In genomic region chr12:86721453-86721852, GRCm38 (mm10) we compare ENCODE assay signal across 22 mouse cellular contexts. TPM values are rescaled to one million over a fixed set of nuclear protein-coding genes. Genes with fewer than 3 reads are reported as not detected.
A peak's percentile ranks its signal among the peaks of the same experiment; 100 is the strongest.
DNase-seq lines count a peak whose midpoint lies in the region; ATAC-seq and TF ChIP-seq lines count a peak whose summit lies in the region.
"Had no signal": no experiment of that assay in that cellular context is flagged by ENCODE, and none has a peak within 500 bp of the region (broad histone marks: within the 10 kb centered on the region; RNA-seq: fewer than 3 reads in every experiment).

No protein-coding gene starts in this region.

- no peaks in the 10 kb centered on the region for H3K4me1 ChIP-seq in forebrain, embryonic 14.5 days (ENCODE audit: control insufficient read depth, insufficient read depth, low read length)
- peaks cover 8% of the 10 kb centered on the region; the same call in 1 of the 2 replicates for H3K4me1 ChIP-seq in forebrain, postnatal 0 days (ENCODE audit: insufficient read depth)
- peaks cover 33% of the 10 kb centered on the region for H3K4me1 ChIP-seq in hindbrain, embryonic 13.5 days (replicated peaks)
- peaks cover 22% of the 10 kb centered on the region for H3K4me1 ChIP-seq in hindbrain, embryonic 12.5 days

- no peak overlapping the region for H3K4me2 ChIP-seq in forebrain, embryonic 14.5 days (ENCODE audit: low read length)
- H3K4me2 ChIP-seq in forebrain, postnatal 0 days (ENCODE audit: low read depth): no peak overlapping the region
- H3K4me2 ChIP-seq in hindbrain, embryonic 13.5 days: no peak overlapping the region
- no peak overlapping the region for H3K4me2 ChIP-seq in hindbrain, embryonic 12.5 days (replicated peaks)
- H3K4me2 ChIP-seq: forebrain, embryonic 15.5 days had no signal

- no peaks in the 10 kb centered on the region for H3K27me3 ChIP-seq in forebrain, embryonic 14.5 days (replicated peaks; ENCODE audit: control insufficient read depth, insufficient read depth, low read length)
- H3K27me3 ChIP-seq in forebrain, postnatal 0 days (ENCODE audit: insufficient read depth, low read length): no peaks in the 10 kb centered on the region
- H3K27me3 ChIP-seq in hindbrain, embryonic 13.5 days: no peaks in the 10 kb centered on the region
- H3K27me3 ChIP-seq in hindbrain, embryonic 12.5 days: no peaks in the 10 kb centered on the region
- H3K27me3 ChIP-seq: forebrain, embryonic 15.5 days had no signal

- DNase-seq in forebrain, embryonic 14.5 days (ENCODE audit: low spot score): peak; percentile 28
- DNase-seq in forebrain, postnatal 0 days: no peak
- peak; percentile 68 for DNase-seq in MN1 (ENCODE audit: low spot score)
- peak; percentile 24 for DNase-seq in brain, adult 2 months (ENCODE audit: low read depth, low spot score)
- DNase-seq: adrenal gland, adult 2 months; heart, adult 2 months; kidney, adult 18-20 months; kidney, postnatal 10 days; left cerebral cortex, postnatal 4 days; lung, adult 18-20 months had no signal

- no peak for ATAC-seq in forebrain, embryonic 14.5 days
- no peak for ATAC-seq in forebrain, postnatal 0 days
- no peak for ATAC-seq in hindbrain, embryonic 13.5 days (ENCODE audit: low FRiP score)
- no peak for ATAC-seq in hindbrain, embryonic 12.5 days (ENCODE audit: low FRiP score)
- ATAC-seq in megakaryocyte, adult 5-6 weeks (ENCODE audit: poor library complexity, severe bottlenecking): no peak
- ATAC-seq: forebrain, embryonic 15.5 days; hindbrain, embryonic 16.5 days; midbrain, embryonic 16.5 days had no signal

- no peak overlapping the region for H3K27ac ChIP-seq in forebrain, embryonic 14.5 days (ENCODE audit: low read depth, low read length)
- H3K27ac ChIP-seq in forebrain, postnatal 0 days (ENCODE audit: low read depth, low read length): no peak overlapping the region
- peak overlapping the region; percentile 66 for H3K27ac ChIP-seq in hindbrain, embryonic 13.5 days
- H3K27ac ChIP-seq in hindbrain, embryonic 12.5 days: no peak overlapping the region
- H3K27ac ChIP-seq: forebrain, embryonic 15.5 days; heart, adult 2 months had no signal

- no peak overlapping the region for H3K9ac ChIP-seq in forebrain, embryonic 14.5 days (ENCODE audit: low read length)
- H3K9ac ChIP-seq in forebrain, postnatal 0 days: no peak overlapping the region
- no peak overlapping the region for H3K9ac ChIP-seq in hindbrain, embryonic 13.5 days
- no peak overlapping the region for H3K9ac ChIP-seq in hindbrain, embryonic 12.5 days
- H3K9ac ChIP-seq: forebrain, embryonic 15.5 days had no signal

- TF ChIP-seq CTCF in forebrain, postnatal 0 days (IDR thresholded peaks at IDR 0.05; ENCODE audit: low read depth): no peak

- H3K9me3 ChIP-seq in forebrain, embryonic 14.5 days (replicated peaks; ENCODE audit: control insufficient read depth, low read length): no peaks in the 10 kb centered on the region
- no peaks in the 10 kb centered on the region for H3K9me3 ChIP-seq in forebrain, postnatal 0 days (ENCODE audit: low read length)
- no peaks in the 10 kb centered on the region for H3K9me3 ChIP-seq in hindbrain, embryonic 13.5 days
- H3K9me3 ChIP-seq in hindbrain, embryonic 12.5 days (replicated peaks): no peaks in the 10 kb centered on the region
- H3K9me3 ChIP-seq: forebrain, embryonic 15.5 days had no signal

- no peak overlapping the region for H3K4me3 ChIP-seq in forebrain, embryonic 14.5 days (ENCODE audit: low read depth, low read length)
- no peak overlapping the region for H3K4me3 ChIP-seq in forebrain, postnatal 0 days (ENCODE audit: low read depth, low read length)
- H3K4me3 ChIP-seq in hindbrain, embryonic 13.5 days: no peak overlapping the region
- no peak overlapping the region for H3K4me3 ChIP-seq in hindbrain, embryonic 12.5 days
- H3K4me3 ChIP-seq: forebrain, embryonic 15.5 days; heart, adult 2 months had no signal

- H3K36me3 ChIP-seq in forebrain, embryonic 14.5 days (ENCODE audit: control insufficient read depth, insufficient read depth, low read length): no peaks in the 10 kb centered on the region
- H3K36me3 ChIP-seq in forebrain, postnatal 0 days (ENCODE audit: insufficient read depth): peaks cover 4% of the 10 kb centered on the region; the same call in 1 of the 2 replicates
- H3K36me3 ChIP-seq in hindbrain, embryonic 13.5 days: peaks cover 27% of the 10 kb centered on the region
- peaks cover 3% of the 10 kb centered on the region; the same call in 1 of the 2 replicates for H3K36me3 ChIP-seq in hindbrain, embryonic 12.5 days
- H3K36me3 ChIP-seq: forebrain, embryonic 15.5 days had no signal

- WGBS in forebrain, embryonic 14.5 days: 80% methylated on average over 5 of the region's 5 CpGs
- WGBS in forebrain, postnatal 0 days: 80% methylated on average over 5 of the region's 5 CpGs
- 76% methylated on average over 5 of the region's 5 CpGs for WGBS in hindbrain, embryonic 13.5 days
- 82% methylated on average over 5 of the region's 5 CpGs for WGBS in hindbrain, embryonic 12.5 days

RNA-seq across cellular contexts. Expression of gene Angel1, which starts 4.8 kb away (rescaled TPM):
- 7.6 and 9.1 TPM in 2 replicates for polyA plus RNA-seq in forebrain, embryonic 14.5 days (2014; fragmentation: Nextera tagmentation; extraction: Ambion mirVana)
- total RNA-seq in forebrain, postnatal 0 days (2014; rRNA removed): 4.5 and 6.5 TPM in 2 replicates
- polyA plus RNA-seq in forebrain, postnatal 0 days (2015; fragmentation: Nextera tagmentation; extraction: Ambion mirVana): 6.2 and 7.1 TPM in 2 replicates
- polyA plus RNA-seq in hindbrain, embryonic 13.5 days (2015; fragmentation: Nextera tagmentation; extraction: Ambion mirVana): 12.6 TPM in 2 replicates
- 15.8 and 17.0 TPM in 2 replicates for polyA plus RNA-seq in hindbrain, embryonic 12.5 days (2016; fragmentation: Nextera tagmentation; extraction: Ambion mirVana)
- total RNA-seq in megakaryocyte, adult 5-6 weeks (2015): 0.22 and 1.1 TPM in 2 replicates
- 0.37 and 0.66 TPM in 2 replicates for total RNA-seq in megakaryocyte, adult 5-6 weeks (2017)

RNA-seq across cellular contexts. Expression of gene Lrrc74a, which starts 12.7 kb away (rescaled TPM):
- not detected in 2 replicates for polyA plus RNA-seq in forebrain, embryonic 14.5 days (2014; fragmentation: Nextera tagmentation; extraction: Ambion mirVana)
- total RNA-seq in forebrain, postnatal 0 days (2014; rRNA removed): not detected in 2 replicates
- not detected in 2 replicates for polyA plus RNA-seq in forebrain, postnatal 0 days (2015; fragmentation: Nextera tagmentation; extraction: Ambion mirVana)
- polyA plus RNA-seq in hindbrain, embryonic 13.5 days (2015; fragmentation: Nextera tagmentation; extraction: Ambion mirVana): not detected in 2 replicates
- not detected in 2 replicates for polyA plus RNA-seq in hindbrain, embryonic 12.5 days (2016; fragmentation: Nextera tagmentation; extraction: Ambion mirVana)
- total RNA-seq in megakaryocyte, adult 5-6 weeks (2015): not detected in 2 replicates
- total RNA-seq in megakaryocyte, adult 5-6 weeks (2017): not detected in 2 replicates
- total RNA-seq: adrenal gland, adult 2 months; ES-E14; heart, adult 2 months; layer of hippocampus, adult 8-10 months; left cerebral cortex, adult 18-20 months; left cerebral cortex, postnatal 4 days; liver, adult 2 months had no signal
- polyA plus RNA-seq: adrenal gland, adult 2 months; forebrain, embryonic 15.5 days; heart, adult 2 months; hindbrain, embryonic 16.5 days; liver, adult 2 months; midbrain, embryonic 16.5 days; neural tube, embryonic 11.5 days; stomach, embryonic 16.5 days had no signal

RNA-seq across cellular contexts. Expression of gene Vash1, which starts 43.0 kb away (rescaled TPM):
- polyA plus RNA-seq in forebrain, embryonic 14.5 days (2014; fragmentation: Nextera tagmentation; extraction: Ambion mirVana): 25.2 and 31.7 TPM in 2 replicates
- 93.0 and 96.3 TPM in 2 replicates for total RNA-seq in forebrain, postnatal 0 days (2014; rRNA removed)
- 25.7 and 33.2 TPM in 2 replicates for polyA plus RNA-seq in forebrain, postnatal 0 days (2015; fragmentation: Nextera tagmentation; extraction: Ambion mirVana)
- polyA plus RNA-seq in hindbrain, embryonic 13.5 days (2015; fragmentation: Nextera tagmentation; extraction: Ambion mirVana): 35.1 TPM in 2 replicates
- 34.4 and 35.3 TPM in 2 replicates for polyA plus RNA-seq in hindbrain, embryonic 12.5 days (2016; fragmentation: Nextera tagmentation; extraction: Ambion mirVana)
- not detected in 2 replicates for total RNA-seq in megakaryocyte, adult 5-6 weeks (2015)
- 0.16 TPM in 1 of 2 replicates, not detected in the other for total RNA-seq in megakaryocyte, adult 5-6 weeks (2017)
